Mouse (Mus musculus) midbrain, embryonic 13.5 days (tissue): ENCODE data around the gene Agap1. TPM values are rescaled to one million over a fixed set of nuclear protein-coding genes. Genes with fewer than 3 reads are reported as not detected.

ENCODE experiments used
- ATAC-seq: fragments of 200-750 bp; cut with Nextera tagmentation; 2 replicates; pipeline ENCODE4 v1.8.0; 2017; ENCODE audit warnings: mild to moderate bottlenecking, moderate TSS enrichment, moderate library complexity
- H3K27ac ChIP-seq: fragments of 300-500 bp; sonication (generic); 2 replicates; pipeline ENCODE4 v1.5.1; 2015; ENCODE audit warnings: inconsistent platforms, mild to moderate bottlenecking, moderate library complexity
- H3K27me3 ChIP-seq: fragments of 300-500 bp; sonication (generic); 2 replicates; pipeline ENCODE4 v1.6.1; 2015; ENCODE audit warnings: mild to moderate bottlenecking, inconsistent platforms
- H3K36me3 ChIP-seq: fragments of 300-500 bp; sonication (generic); 2 replicates; pipeline ENCODE4 v1.6.1; 2015; ENCODE audit warnings: mild to moderate bottlenecking, inconsistent platforms
- H3K4me1 ChIP-seq: fragments of 300-500 bp; sonication (generic); replicated peaks from 2 replicates; pipeline ENCODE4 v1.6.1; 2015; ENCODE audit warnings: inconsistent platforms
- H3K4me2 ChIP-seq: fragments of 300-500 bp; sonication (generic); replicated peaks from 2 replicates; pipeline ENCODE4 v1.6.1; 2015; ENCODE audit warnings: moderate library complexity, mild to moderate bottlenecking, inconsistent platforms
- H3K4me3 ChIP-seq: fragments of 300-500 bp; sonication (generic); replicated peaks from 2 replicates; pipeline ENCODE4 v1.5.1; 2015; ENCODE audit warnings: mild to moderate bottlenecking, inconsistent platforms
- H3K9ac ChIP-seq: fragments of 300-500 bp; sonication (generic); replicated peaks from 2 replicates; pipeline ENCODE4 v1.6.1; 2015; ENCODE audit warnings: mild to moderate bottlenecking, inconsistent platforms
- H3K9me3 ChIP-seq: fragments of 300-500 bp; sonication (generic); 2 replicates; pipeline ENCODE4 v1.6.1; 2016; ENCODE audit warnings: mild to moderate bottlenecking, inconsistent platforms
- WGBS: fragments of 180-500 bp; shearing (Covaris S2); methylation state at CpG from one replicate; pipeline ENCODE4 v1.1.7; 2015; 5-methylcytosine and 5-hydroxymethylcytosine counted together
- polyA plus RNA-seq: library from polyadenylated mRNA; unstranded; fragments of >200 nt; fragmentation: Nextera tagmentation; extraction: Ambion mirVana; gene quantifications from 2 replicates; pipeline ENCODE4 v1.2.1, GENCODE M21; 2015

The Agap1 gene
- polyA plus RNA-seq, 1 experiment from 2014 or later = 50.2 TPM

DNA sequence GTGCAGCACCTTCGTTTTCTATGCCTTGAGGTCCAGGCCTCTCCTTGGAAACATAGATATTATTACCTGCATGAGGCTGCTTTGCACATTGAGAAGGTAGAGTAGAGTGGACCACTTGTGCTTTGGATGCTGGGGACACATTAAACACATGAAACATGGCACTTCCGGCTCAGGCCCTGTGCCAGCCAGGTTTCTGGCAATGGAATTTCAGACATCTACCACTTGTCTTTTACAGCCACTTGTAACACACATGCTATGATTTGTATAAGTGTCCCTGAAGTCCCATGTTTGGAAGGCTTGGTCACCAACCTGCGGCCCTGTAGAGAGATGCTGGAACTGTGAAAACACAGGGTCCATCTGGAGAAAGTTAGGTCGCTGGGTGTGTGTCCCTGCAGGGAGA lies 262.5 kb downstream of the Agap1 start:
- Histone ChIP-seq H3K36me3 (peaks cover 7% of the 10 kb centered on the region), H3K27me3 (no peaks in the 10 kb centered on the region), H3K4me2 (no peak overlapping the region), H3K27ac (no peak overlapping the region), H3K4me1 (peaks cover 55% of the 10 kb centered on the region), H3K9me3 (no peaks in the 10 kb centered on the region), H3K9ac (no peak overlapping the region), H3K4me3 (no peak overlapping the region)
- no peak for ATAC-seq
- 89% methylated on average over 4 of the region's 4 CpGs for WGBS

DNA sequence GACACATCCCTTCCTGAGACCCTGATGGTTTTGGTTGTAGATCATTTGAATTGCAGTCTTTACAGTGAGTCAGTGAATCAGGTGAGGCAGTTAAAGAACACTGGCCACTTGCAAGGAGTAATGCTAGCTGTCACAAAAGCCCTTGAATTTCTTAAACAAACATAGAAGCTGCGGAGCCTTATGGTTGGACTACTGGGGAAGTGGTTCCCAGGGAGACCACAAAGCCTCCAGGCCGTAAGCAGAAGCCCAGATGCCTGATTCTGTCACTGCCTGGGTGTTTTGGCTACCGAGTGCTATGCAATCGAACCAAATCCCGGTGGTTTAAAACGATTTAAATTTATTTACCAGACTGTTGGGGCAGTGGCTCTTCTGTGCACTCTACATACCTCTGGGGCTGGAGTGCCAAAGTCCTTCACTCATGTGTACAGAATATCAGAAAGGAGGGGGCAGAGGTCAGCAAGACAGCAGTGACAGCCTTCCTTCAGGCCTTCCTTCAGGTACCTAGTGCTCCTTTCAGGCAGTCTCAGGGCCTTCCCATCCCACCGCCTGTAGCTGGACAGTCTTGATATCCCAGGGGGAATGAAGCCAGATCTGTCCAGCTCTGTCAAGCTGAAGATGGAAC lies 264.3 kb downstream of the Agap1 start:
- no peaks in the 10 kb centered on the region for H3K27me3 ChIP-seq
- H3K36me3 ChIP-seq = 0 out of 2 replicates have a peak, but pooled peaks cover 3% of the 10 kb centered on the region
- 60% methylated on average over 7 of the region's 7 CpGs for WGBS
- H3K4me1 ChIP-seq = peaks cover 49% of the 10 kb centered on the region
- ATAC-seq = no peak
- H3K4me2 ChIP-seq = no peak overlapping the region
- H3K4me3 ChIP-seq = no peak overlapping the region
- H3K9me3 ChIP-seq = no peaks in the 10 kb centered on the region
- no peak overlapping the region for H3K27ac ChIP-seq
- H3K9ac ChIP-seq = no peak overlapping the region

DNA sequence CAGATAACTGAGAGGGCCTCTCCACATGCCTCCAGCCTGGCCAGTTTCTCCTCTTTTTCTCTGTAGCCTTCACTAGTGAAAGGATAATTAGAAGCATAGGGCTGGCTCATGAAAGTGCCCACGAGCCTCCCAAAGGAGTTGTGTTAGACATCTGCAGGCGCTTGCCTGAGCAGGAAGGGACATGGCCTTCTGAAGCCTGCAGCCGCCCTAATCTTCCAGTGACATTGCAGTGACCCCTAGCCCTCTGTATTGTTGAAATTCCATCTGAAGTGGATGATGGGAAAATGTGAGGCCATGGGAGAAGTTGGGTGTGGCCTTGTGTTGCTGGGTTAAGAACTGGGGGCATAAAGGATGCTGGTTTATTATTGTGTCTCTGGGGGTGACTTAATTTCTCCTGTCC lies 269.5 kb downstream of the Agap1 start:
- 0 out of 2 replicates have a peak, but pooled peaks have one; percentile 17 for ATAC-seq
- peak overlapping the region; percentile 25; the same call in 1 of the 2 replicates for H3K27ac ChIP-seq
- H3K36me3 ChIP-seq = peaks cover 25% of the 10 kb centered on the region
- no peaks in the 10 kb centered on the region for H3K27me3 ChIP-seq
- peaks cover 28% of the 10 kb centered on the region for H3K4me1 ChIP-seq
- H3K9ac ChIP-seq = no peak overlapping the region
- no peaks in the 10 kb centered on the region for H3K9me3 ChIP-seq
- no peak overlapping the region for H3K4me3 ChIP-seq
- WGBS = 15% methylated on average over 3 of the region's 3 CpGs
- no peak overlapping the region for H3K4me2 ChIP-seq

DNA sequence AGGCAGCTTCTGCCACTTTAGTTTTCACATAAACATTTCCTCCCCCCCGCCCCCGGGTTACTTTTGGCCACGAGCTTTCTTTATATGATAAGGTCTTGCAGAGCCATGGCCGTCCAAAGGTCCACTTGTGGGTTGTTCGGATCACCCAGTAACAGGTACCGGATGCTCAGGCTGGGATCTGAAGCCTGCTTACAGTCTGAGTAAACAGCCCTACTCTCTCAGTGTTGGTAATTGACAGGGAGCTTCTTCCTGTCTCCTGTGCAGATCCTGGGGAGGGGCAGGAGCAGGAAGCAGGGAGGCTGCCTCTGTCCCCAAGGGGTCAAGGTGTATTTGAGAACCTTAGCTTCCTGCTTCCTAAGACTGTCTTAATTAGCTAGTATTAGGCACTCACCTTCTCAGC lies 269.9 kb downstream of the Agap1 start:
- Histone ChIP-seq H3K4me3 (no peak overlapping the region), H3K27me3 (no peaks in the 10 kb centered on the region), H3K9ac (no peak overlapping the region), H3K9me3 (no peaks in the 10 kb centered on the region), H3K4me2 (no peak overlapping the region), H3K27ac (peak overlapping the region; percentile 36; the same call in 1 of the 2 replicates), H3K4me1 (peaks cover 24% of the 10 kb centered on the region), H3K36me3 (peaks cover 25% of the 10 kb centered on the region)
- no peak for ATAC-seq
- 87% methylated on average over 6 of the region's 6 CpGs for WGBS

DNA sequence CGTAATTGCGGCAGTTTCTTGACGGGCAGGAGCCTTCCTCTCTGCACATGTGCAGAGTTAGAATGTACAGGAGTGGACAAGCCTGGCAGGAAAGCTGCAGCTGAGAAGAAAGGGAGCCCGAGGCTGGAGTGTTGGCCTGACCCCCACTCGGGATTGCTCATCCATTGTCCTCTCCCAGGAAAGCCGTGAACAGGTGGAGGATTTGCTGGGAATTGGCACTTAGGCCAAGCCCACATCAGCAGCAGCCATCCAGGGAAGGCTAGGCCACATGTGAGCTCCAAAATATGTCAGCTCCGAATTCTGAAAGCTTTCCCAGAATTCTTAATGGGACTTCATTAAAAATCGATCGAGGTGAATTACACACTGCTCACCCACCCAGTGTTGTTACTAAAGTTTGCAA lies 270.4 kb downstream of the Agap1 start:
- Histone ChIP-seq H3K9me3 (no peaks in the 10 kb centered on the region), H3K4me1 (peaks cover 26% of the 10 kb centered on the region), H3K27ac (peak overlapping the region; percentile 36; the same call in 1 of the 2 replicates), H3K36me3 (peaks cover 25% of the 10 kb centered on the region), H3K4me3 (no peak overlapping the region), H3K27me3 (no peaks in the 10 kb centered on the region), H3K9ac (no peak overlapping the region), H3K4me2 (no peak overlapping the region)
- WGBS = 64% methylated on average over 9 of the region's 9 CpGs
- ATAC-seq = no peak

DNA sequence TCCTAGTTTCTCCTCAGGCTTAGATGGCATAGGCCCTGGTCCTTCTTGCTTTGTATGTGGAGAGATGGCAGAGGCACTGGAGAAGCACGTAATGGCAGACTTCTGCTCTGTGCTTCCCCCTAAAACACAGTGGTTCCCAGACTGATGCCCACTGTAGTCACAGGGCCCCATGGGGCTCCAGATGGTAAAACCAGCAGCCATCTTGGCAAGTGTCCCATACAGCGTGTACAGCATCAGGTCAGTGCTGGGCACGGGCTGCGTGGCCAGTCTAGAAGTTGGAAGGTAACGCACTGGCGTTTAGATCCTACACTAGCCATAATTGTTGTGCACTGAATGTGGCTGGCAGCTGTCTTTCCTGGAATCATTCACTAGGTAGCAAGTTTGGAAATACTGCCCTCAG lies 273.9 kb downstream of the Agap1 start:
- Histone ChIP-seq H3K4me3 (no peak overlapping the region), H3K9ac (no peak overlapping the region), H3K4me1 (peaks cover 23% of the 10 kb centered on the region), H3K9me3 (no peaks in the 10 kb centered on the region), H3K27me3 (no peaks in the 10 kb centered on the region), H3K27ac (no peak overlapping the region), H3K36me3 (peaks cover 50% of the 10 kb centered on the region), H3K4me2 (no peak overlapping the region)
- no peak for ATAC-seq
- WGBS = 94% methylated on average over 6 of the region's 6 CpGs

DNA sequence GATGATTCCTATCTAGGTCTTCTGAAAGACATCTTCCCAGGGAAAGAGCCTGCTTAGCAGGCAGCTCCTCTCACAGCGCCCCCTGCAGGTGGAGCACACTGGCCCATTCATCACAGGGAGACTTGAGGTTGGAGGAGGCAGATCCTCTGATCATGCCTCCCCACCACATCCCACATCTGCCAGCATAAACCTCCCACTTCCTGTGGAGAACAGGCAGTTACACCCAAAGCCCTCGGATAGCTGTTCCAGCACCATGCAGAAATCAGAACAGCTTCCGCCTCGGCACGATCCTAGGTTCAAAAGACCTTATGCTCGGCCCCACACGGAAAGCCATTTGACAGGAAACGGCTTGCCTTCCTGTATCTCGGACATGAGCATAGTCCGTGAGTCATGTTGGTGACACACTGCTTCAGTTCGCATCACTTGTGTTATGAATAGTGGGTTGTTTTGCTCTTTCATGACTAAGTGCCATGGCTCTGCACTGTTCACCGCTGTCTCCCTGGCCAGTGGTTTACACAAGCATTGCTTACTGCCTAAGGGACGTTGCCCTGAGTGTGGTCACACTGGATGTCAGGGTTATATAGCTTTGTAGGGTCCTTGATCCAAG lies 276.1 kb downstream of the Agap1 start:
- peaks cover 7% of the 10 kb centered on the region for H3K27me3 ChIP-seq
- H3K4me2 ChIP-seq = no peak overlapping the region
- WGBS = 89% methylated on average over 13 of the region's 13 CpGs
- no peak overlapping the region for H3K9ac ChIP-seq
- ATAC-seq = no peak
- H3K9me3 ChIP-seq = no peaks in the 10 kb centered on the region
- no peak overlapping the region for H3K27ac ChIP-seq
- peaks cover 55% of the 10 kb centered on the region for H3K36me3 ChIP-seq
- peaks cover 22% of the 10 kb centered on the region for H3K4me1 ChIP-seq
- no peak overlapping the region for H3K4me3 ChIP-seq

DNA sequence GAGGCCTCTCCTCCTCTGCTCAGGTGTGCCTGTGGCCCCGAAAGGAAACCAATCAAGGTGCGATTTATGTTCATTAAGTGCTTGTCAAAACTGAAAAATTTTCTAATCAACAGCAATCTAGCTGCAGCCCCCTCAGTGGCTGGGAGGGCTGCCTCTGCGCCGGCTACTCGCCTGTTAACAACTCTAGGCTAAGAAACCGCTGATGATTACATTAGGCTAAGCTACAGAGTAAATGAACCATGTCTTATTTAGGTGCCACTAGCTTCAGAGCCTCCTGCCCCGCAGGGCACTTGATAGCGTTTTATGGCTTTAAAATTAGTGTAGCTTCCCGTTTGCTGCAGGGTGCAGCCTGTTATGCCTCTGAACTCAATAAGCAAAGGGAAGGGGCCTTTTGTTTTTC lies 279.8 kb downstream of the Agap1 start:
- H3K4me1 ChIP-seq = peaks cover 40% of the 10 kb centered on the region
- no peaks in the 10 kb centered on the region for H3K9me3 ChIP-seq
- H3K27ac ChIP-seq = peak overlapping the region; percentile 9; the same call in 1 of the 2 replicates
- WGBS = 58% methylated on average over 9 of the region's 9 CpGs
- 0 out of 2 replicates have a peak, but pooled peaks have one; percentile 31 for ATAC-seq
- peaks cover 16% of the 10 kb centered on the region for H3K27me3 ChIP-seq
- peaks cover 34% of the 10 kb centered on the region for H3K36me3 ChIP-seq
- no peak overlapping the region for H3K4me2 ChIP-seq
- H3K9ac ChIP-seq = no peak overlapping the region
- no peak overlapping the region for H3K4me3 ChIP-seq

DNA sequence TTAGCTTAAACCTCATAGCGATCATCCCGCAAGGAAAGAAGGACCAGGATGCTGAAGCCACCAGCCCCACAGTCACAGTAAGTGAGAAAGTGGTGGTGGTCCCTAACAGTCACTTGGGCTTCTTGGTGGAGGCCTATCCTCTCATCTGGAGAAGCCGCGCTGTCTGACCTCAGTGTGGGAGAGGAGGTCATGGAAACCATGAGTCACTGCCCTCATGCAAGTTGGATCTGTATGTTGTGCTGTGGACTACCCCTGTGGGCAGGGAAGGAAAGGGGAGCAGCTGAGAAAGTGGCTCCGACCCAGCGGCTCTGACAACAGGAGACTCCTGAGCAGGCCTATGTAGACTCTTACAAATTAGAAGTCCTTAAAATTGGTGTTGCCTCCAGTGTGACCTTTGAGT lies 280.5 kb downstream of the Agap1 start:
- no peak overlapping the region for H3K4me2 ChIP-seq
- no peaks in the 10 kb centered on the region for H3K9me3 ChIP-seq
- peaks cover 16% of the 10 kb centered on the region for H3K27me3 ChIP-seq
- no peak for ATAC-seq
- no peak overlapping the region for H3K9ac ChIP-seq
- H3K36me3 ChIP-seq = peaks cover 34% of the 10 kb centered on the region
- H3K4me3 ChIP-seq = no peak overlapping the region
- WGBS = 94% methylated on average over 6 of the region's 6 CpGs
- 0 out of 2 replicates have a peak overlapping the region, but pooled peaks have one; percentile 19 for H3K27ac ChIP-seq
- H3K4me1 ChIP-seq = peaks cover 44% of the 10 kb centered on the region

DNA sequence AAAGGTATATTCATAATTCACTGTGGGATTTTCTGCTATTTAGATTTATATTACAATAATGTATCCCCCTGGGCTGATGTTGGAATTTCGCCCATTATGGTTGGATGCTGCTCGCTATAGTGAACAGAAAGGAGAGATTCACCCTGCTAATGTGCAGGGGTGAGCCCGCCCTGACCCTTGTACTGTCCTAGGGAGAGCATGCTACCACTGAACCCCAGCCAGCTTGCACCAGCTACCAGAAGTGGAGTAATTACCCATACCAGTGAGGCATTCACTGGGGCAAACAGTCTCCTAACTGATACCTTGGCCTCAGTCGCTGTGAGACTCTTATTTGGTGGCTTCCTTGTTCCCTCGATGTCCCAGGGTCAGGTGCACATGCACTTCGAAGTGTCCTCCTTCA lies 281.4 kb downstream of the Agap1 start:
- WGBS = 94% methylated on average over 6 of the region's 6 CpGs
- no peak for ATAC-seq
- Histone ChIP-seq H3K4me1 (peaks cover 50% of the 10 kb centered on the region), H3K4me2 (no peak overlapping the region), H3K36me3 (peaks cover 27% of the 10 kb centered on the region), H3K9ac (no peak overlapping the region), H3K27ac (no peak overlapping the region), H3K9me3 (no peaks in the 10 kb centered on the region), H3K27me3 (peaks cover 19% of the 10 kb centered on the region), H3K4me3 (no peak overlapping the region)

DNA sequence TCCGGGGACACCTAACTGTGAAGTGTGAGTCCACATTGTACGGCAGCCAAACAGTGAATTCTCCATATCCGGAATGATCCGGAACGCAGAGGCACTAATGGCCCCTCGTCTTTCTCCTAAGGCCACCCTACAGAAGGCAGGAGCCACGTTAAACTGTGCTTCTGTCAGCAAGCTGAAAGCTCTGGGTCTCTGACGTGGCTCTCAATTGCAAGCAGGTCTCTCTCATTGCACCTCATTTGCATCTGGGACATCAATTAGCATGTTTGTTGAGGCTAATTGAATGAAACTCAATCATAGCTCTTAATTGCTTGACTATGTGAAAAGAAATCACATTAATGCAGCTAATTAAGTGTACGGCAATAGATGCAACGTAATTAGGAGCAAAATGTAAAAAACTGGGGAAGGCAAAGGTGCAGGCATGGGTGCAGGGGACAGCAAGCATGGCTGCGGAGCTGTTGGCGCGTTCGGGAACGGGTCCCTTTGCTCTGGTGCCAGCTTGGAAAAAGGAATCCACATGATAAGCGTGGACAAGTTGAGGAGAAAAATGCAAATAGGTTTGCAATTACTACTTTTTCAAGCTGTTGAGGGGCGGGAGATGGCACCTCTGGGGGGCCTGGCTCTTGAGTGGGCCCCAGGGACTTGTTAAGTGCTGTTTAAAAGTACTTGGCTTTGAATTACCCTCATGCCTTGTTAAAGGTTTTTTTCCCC lies 284.6 kb downstream of the Agap1 start:
- peak; percentile 72 for ATAC-seq
- H3K36me3 ChIP-seq = peaks cover 26% of the 10 kb centered on the region; the same call in 1 of the 2 replicates
- peaks cover 45% of the 10 kb centered on the region for H3K4me1 ChIP-seq
- H3K27ac ChIP-seq = peak overlapping the region; percentile 54
- H3K27me3 ChIP-seq = peaks cover 42% of the 10 kb centered on the region
- H3K9me3 ChIP-seq = no peaks in the 10 kb centered on the region
- peak overlapping the region; percentile 19; the same call in 1 of the 2 replicates for H3K9ac ChIP-seq
- WGBS = 33% methylated on average over 17 of the region's 17 CpGs
- no peak overlapping the region; the same call in 1 of the 2 replicates for H3K4me2 ChIP-seq
- no peak overlapping the region for H3K4me3 ChIP-seq

DNA sequence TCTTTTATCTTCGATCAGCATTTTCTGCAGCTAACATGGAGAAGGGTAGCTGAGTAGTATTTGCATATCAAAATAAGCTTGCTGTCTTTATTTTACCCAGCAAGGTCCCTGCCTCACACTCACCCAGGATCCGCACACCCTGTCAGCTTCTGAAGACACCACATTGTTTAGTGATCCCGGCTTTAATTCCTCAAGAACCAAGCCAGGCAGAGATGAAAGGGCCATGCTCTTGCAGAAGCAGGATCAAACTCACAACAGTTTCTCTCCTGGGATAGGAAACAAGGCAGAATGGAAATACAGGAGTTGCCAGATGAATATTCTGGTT lies 285.1 kb downstream of the Agap1 start:
- Histone ChIP-seq H3K9ac (0 out of 2 replicates have a peak overlapping the region, but pooled peaks have one; percentile 19), H3K4me3 (no peak overlapping the region), H3K36me3 (peaks cover 30% of the 10 kb centered on the region), H3K9me3 (no peaks in the 10 kb centered on the region), H3K27me3 (peaks cover 46% of the 10 kb centered on the region), H3K27ac (peak overlapping the region; percentile 53; the same call in 1 of the 2 replicates), H3K4me1 (peaks cover 40% of the 10 kb centered on the region), H3K4me2 (no peak overlapping the region; the same call in 1 of the 2 replicates)
- peak; percentile 71 for ATAC-seq
- 5% methylated on average over 3 of the region's 3 CpGs for WGBS
